Mouse (Mus musculus) G1E (cell line): ENCODE results near the gene S100a3. TPM values are rescaled to one million over a fixed set of nuclear protein-coding genes. Genes with fewer than 3 reads are reported as not detected.

Source experiments
- ATAC-seq: 2 replicates; pipeline ENCODE4 v1.8.0; 2016; ENCODE audit warnings: mild to moderate bottlenecking; ENCODE audit not compliant: insufficient number of reproducible peaks, poor library complexity, low FRiP score, severe bottlenecking; ENCODE audit errors: extremely low read depth
- DNase-seq: peaks from one replicate; pipeline ENCODE4 v3.0.0; 2012; ENCODE audit warnings: low spot score
- H3K27me3 ChIP-seq: 2 replicates; pipeline ENCODE4 v1.6.1; 2012; ENCODE audit warnings: mild to moderate bottlenecking, low read length, inconsistent platforms; ENCODE audit not compliant: insufficient read depth
- H3K36me3 ChIP-seq: replicated peaks from 2 replicates; pipeline ENCODE3; 2012; ENCODE audit warnings: mild to moderate bottlenecking, inconsistent platforms
- H3K4me1 ChIP-seq: 2 replicates; pipeline ENCODE4 v1.6.1; 2012; ENCODE audit warnings: low read depth, low read length, inconsistent platforms, mixed read lengths; ENCODE audit not compliant: insufficient read depth
- H3K4me3 ChIP-seq: 2 replicates; pipeline ENCODE4 v1.5.1; 2012; ENCODE audit warnings: low read depth, mild to moderate bottlenecking, inconsistent platforms, low read length, moderate library complexity, mixed read lengths
- H3K9me3 ChIP-seq: replicated peaks from 2 replicates; pipeline ENCODE4 v1.6.1; 2012; ENCODE audit warnings: inconsistent platforms
- CTCF ChIP-seq: IDR thresholded peaks from 2 replicates; pipeline ENCODE4 v1.5.1; 2012; ENCODE audit warnings: low read depth, low read length, inconsistent platforms, mixed read lengths
- GATA1 ChIP-seq: IDR thresholded peaks from 2 replicates; pipeline ENCODE4 v1.6.1; 2012; ENCODE audit warnings: borderline replicate concordance, low read length, inconsistent platforms, mixed read lengths
- GATA2 ChIP-seq: IDR thresholded peaks from 2 replicates; pipeline ENCODE4 v1.6.1; 2012; ENCODE audit warnings: low read depth, low read length, inconsistent platforms, borderline replicate concordance
- POLR2AphosphoS5 ChIP-seq: IDR thresholded peaks from 2 replicates; pipeline ENCODE4 v1.6.1; 2012; ENCODE audit warnings: low read depth, low read length, inconsistent platforms; ENCODE audit not compliant: insufficient replicate concordance
- TAL1 ChIP-seq: conservative IDR thresholded peaks from 2 replicates; pipeline ENCODE4 v1.6.1; 2012; ENCODE audit warnings: low read depth, low read length, inconsistent platforms, mixed read lengths
- polyA plus RNA-seq: library from polyadenylated mRNA; stranded (reverse); fragments of >175 nt; gene quantifications from 2 replicates; pipeline ENCODE4 v1.2.3, GENCODE M21; 2012
- total RNA-seq, 2 experiments: library from RNA; stranded (forward) in 1 of 2; stranded (reverse) in 1 of 2; fragments of 200-1000 nt in 1 of 2; fragments of >200 nt in 1 of 2; fragmentation: Nextera tagmentation in 1 of 2; gene quantifications; 2 replicates each; pipeline ENCODE4 v1.2.3; 2014 to 2017

S100a3 gene
- total and polyA plus RNA-seq, 3 experiments = 0.22 TPM; not detected in 2

DNA sequence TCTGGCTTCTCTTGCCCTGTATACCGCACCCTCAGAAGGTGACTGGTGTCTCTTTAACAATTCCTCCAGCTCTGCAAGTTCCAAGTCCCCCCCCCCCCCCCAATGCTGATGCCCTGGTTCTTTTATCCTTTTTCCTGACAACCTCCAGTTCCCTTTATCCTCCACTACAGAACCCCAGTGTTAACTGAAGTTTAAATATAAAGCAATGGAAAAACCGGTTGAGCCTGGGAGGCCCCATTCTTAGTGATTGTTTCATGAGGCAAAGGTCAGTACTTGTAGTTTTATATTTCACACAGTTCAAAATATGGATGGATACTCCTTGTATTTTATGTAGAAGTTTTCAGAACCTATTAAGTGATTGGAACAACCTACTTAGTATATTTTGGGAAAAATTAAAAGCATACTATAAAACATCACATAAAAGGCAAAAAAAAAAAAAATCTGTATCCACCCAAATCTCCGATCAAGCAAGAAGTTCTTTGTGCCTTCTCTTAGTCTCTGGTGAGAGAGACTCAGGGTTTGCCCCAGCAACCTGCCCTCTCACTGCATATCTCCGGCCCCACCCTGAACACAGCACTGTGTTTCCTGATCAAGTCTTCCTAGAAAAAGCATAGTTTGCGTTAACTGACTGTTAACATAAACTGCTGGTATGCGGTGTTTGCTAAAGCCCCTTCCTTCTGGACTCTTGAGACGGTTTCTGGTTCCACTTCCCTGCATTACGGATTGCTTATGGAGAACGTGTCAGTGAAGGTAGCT, 66.1 kb downstream of the S100a3 start:
- no peaks in the 10 kb centered on the region for H3K9me3 ChIP-seq
- no peak for TF ChIP-seq POLR2AphosphoS5
- TF ChIP-seq GATA1 = no peak
- TF ChIP-seq CTCF = no peak
- TF ChIP-seq TAL1 = no peak
- TF ChIP-seq GATA2 = no peak
- DNase-seq (no peak), ATAC-seq (no peak)
- no peak overlapping the region for H3K4me3 ChIP-seq
- no peaks in the 10 kb centered on the region for H3K36me3 ChIP-seq
- peaks cover 3% of the 10 kb centered on the region; the same call in 1 of the 2 replicates for H3K27me3 ChIP-seq
- H3K4me1 ChIP-seq = no peaks in the 10 kb centered on the region

- Histone ChIP-seq H3K27me3 (peaks cover 3% of the 10 kb centered on the region; the same call in 1 of the 2 replicates), H3K9me3 (no peaks in the 10 kb centered on the region), H3K4me1 (no peaks in the 10 kb centered on the region), H3K36me3 (no peaks in the 10 kb centered on the region), H3K4me3 (no peak overlapping the region)
- ATAC-seq (no peak), DNase-seq (no peak)
- TF ChIP-seq CTCF (no peak), POLR2AphosphoS5 (no peak), GATA2 (no peak), TAL1 (no peak), GATA1 (no peak)
These were observed 67.0 kb downstream of the S100a3 start for GRCm38 (mm10) chr3:90627366-90627765.

GRCm38 (mm10) chr3:90627807-90628206, 67.4 kb downstream of the S100a3 start:
- Histone ChIP-seq H3K9me3 (no peaks in the 10 kb centered on the region), H3K4me3 (no peak overlapping the region), H3K27me3 (peaks cover 3% of the 10 kb centered on the region; the same call in 1 of the 2 replicates), H3K36me3 (no peaks in the 10 kb centered on the region), H3K4me1 (no peaks in the 10 kb centered on the region)
- DNase-seq (no peak), ATAC-seq (no peak)
- no peak for TF ChIP-seq POLR2AphosphoS5
- TF ChIP-seq CTCF = no peak
- no peak for TF ChIP-seq TAL1
- TF ChIP-seq GATA2 = no peak
- TF ChIP-seq GATA1 = no peak

- Histone ChIP-seq H3K27me3 (peaks cover 3% of the 10 kb centered on the region; the same call in 1 of the 2 replicates), H3K9me3 (no peaks in the 10 kb centered on the region), H3K4me1 (no peaks in the 10 kb centered on the region), H3K36me3 (no peaks in the 10 kb centered on the region), H3K4me3 (no peak overlapping the region)
- TF ChIP-seq POLR2AphosphoS5 (no peak), GATA1 (no peak), TAL1 (no peak), CTCF (no peak)
- ATAC-seq = no peak
- no peak for DNase-seq
These were observed 68.9 kb downstream of the S100a3 start for GRCm38 (mm10) chr3:90629298-90629697.

- H3K36me3 ChIP-seq = no peaks in the 10 kb centered on the region
- H3K9me3 ChIP-seq = no peaks in the 10 kb centered on the region
- DNase-seq (no peak), ATAC-seq (no peak)
- 0 out of 2 replicates have a peak, but pooled peaks cover 5% of the 10 kb centered on the region for H3K27me3 ChIP-seq
- no peaks in the 10 kb centered on the region for H3K4me1 ChIP-seq
- no peak for TF ChIP-seq GATA2
- no peak for TF ChIP-seq CTCF
- no peak for TF ChIP-seq POLR2AphosphoS5
- TF ChIP-seq GATA1 = no peak
- TF ChIP-seq TAL1 = no peak
- no peak overlapping the region for H3K4me3 ChIP-seq
These were observed 71.6 kb downstream of the S100a3 start for GRCm38 (mm10) chr3:90631984-90632383.

DNA sequence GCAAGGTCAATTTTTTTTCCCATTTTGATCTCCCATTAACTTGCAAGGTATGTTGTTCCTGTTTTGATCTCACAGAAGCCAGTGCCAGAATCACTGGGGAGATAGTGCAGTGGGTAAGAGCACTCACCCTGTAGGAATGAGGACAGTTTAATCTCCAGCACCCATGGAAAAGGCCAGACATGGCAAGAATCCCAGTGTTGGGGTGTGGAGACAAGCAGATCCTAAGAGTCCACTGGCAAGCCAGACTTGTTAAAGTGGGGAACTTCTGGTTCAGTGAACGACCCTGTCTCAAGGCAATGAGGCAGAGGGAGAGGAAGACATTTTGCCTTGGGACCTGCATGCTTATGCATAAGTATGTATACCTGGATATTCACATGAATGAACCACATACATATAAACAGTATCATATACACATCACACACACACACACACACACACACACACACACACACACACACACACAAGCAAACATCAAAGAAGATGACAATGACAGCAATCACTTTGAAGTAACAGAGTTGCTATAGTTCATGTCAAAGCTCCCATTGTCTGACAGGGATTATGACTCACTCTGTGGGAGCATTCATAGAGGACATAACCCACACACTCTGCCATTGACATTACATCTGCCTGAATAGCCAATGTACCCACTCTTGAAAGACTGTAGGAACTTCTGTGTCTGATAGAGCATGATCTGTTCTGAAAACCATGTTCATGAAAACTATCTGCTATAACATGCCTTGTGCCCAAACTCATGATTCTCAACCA, 78.3 kb downstream of the S100a3 start:
- H3K9me3 ChIP-seq = no peaks in the 10 kb centered on the region
- DNase-seq (no peak), ATAC-seq (no peak)
- peaks cover 3% of the 10 kb centered on the region; the same call in 1 of the 2 replicates for H3K27me3 ChIP-seq
- H3K4me1 ChIP-seq = no peaks in the 10 kb centered on the region
- H3K36me3 ChIP-seq = no peaks in the 10 kb centered on the region
- no peak overlapping the region for H3K4me3 ChIP-seq
- no peak for TF ChIP-seq TAL1
- TF ChIP-seq GATA2 = no peak
- no peak for TF ChIP-seq POLR2AphosphoS5
- TF ChIP-seq CTCF = no peak
- TF ChIP-seq GATA1 = no peak
